Mouse (Mus musculus) stomach, postnatal 0 days (tissue): ENCODE data around the gene Trim25. TPM values are rescaled to one million over a fixed set of nuclear protein-coding genes. Genes with fewer than 3 reads are reported as not detected.

Experiments used
- ATAC-seq: fragments of 200-750 bp; cut with Nextera tagmentation; 2 replicates; pipeline ENCODE4 v1.8.0; 2017; ENCODE audit not compliant: low FRiP score, low TSS enrichment
- DNase-seq: peaks from one replicate; pipeline ENCODE4 v3.0.0-alpha.2; 2016; ENCODE audit warnings: low spot score
- H3K27ac ChIP-seq: fragments of 300-500 bp; sonication (generic); replicated peaks from 2 replicates; pipeline ENCODE4 v1.5.1; 2014; ENCODE audit warnings: mild to moderate bottlenecking, control low read depth
- H3K27me3 ChIP-seq: fragments of 300-500 bp; sonication (generic); 2 replicates; pipeline ENCODE4 v1.6.1; 2014; ENCODE audit warnings: low read length; ENCODE audit not compliant: control insufficient read depth, insufficient read depth
- H3K36me3 ChIP-seq: fragments of 300-500 bp; sonication (generic); 2 replicates; pipeline ENCODE4 v1.6.1; 2014; ENCODE audit warnings: low read length, mixed read lengths; ENCODE audit not compliant: control insufficient read depth, insufficient read depth
- H3K4me1 ChIP-seq: fragments of 300-500 bp; sonication (generic); replicated peaks from 2 replicates; pipeline ENCODE4 v1.6.1; 2014; ENCODE audit warnings: antibody characterized with exemption; ENCODE audit not compliant: control insufficient read depth, insufficient read depth
- H3K4me2 ChIP-seq: fragments of 300-500 bp; sonication (generic); replicated peaks from 2 replicates; pipeline ENCODE4 v1.6.1; 2014; ENCODE audit warnings: low read depth, mild to moderate bottlenecking, control low read depth, moderate library complexity
- H3K4me3 ChIP-seq: fragments of 300-500 bp; sonication (generic); 2 replicates; pipeline ENCODE4 v1.5.1; 2014; ENCODE audit warnings: low read depth, low read length, control low read depth
- H3K9ac ChIP-seq: fragments of 300-500 bp; sonication (generic); 2 replicates; pipeline ENCODE4 v1.6.1; 2014; ENCODE audit warnings: mild to moderate bottlenecking, low read length, control low read depth, mixed read lengths
- H3K9me3 ChIP-seq: fragments of 300-500 bp; sonication (generic); 2 replicates; pipeline ENCODE4 v1.6.1; 2016; ENCODE audit warnings: low read length; ENCODE audit not compliant: control insufficient read depth
- CTCF ChIP-seq: IDR thresholded peaks from 2 replicates; pipeline ENCODE4 v1.5.1; 2016; ENCODE audit warnings: antibody characterized with exemption, low read depth, mild to moderate bottlenecking, moderate library complexity
- EP300 ChIP-seq: optimal IDR thresholded peaks from 2 replicates; pipeline ENCODE3; 2016; ENCODE audit warnings: antibody characterized with exemption
- WGBS: fragments of 180-500 bp; shearing (Covaris S2); extraction: QIAGEN DNeasy Blood & Tissue Kit; methylation state at CpG from one replicate; pipeline ENCODE4 v1.1.7; 2014; 5-methylcytosine and 5-hydroxymethylcytosine counted together
- polyA plus RNA-seq: library from polyadenylated mRNA; unstranded; fragments of >200 nt; fragmentation: Nextera tagmentation; extraction: Ambion mirVana; gene quantifications from 2 replicates; pipeline ENCODE4 v1.2.1, GENCODE M21; 2015

Gene Trim25
- polyA plus RNA-seq, 1 experiment from 2014 or later = 29.5 TPM

DNA sequence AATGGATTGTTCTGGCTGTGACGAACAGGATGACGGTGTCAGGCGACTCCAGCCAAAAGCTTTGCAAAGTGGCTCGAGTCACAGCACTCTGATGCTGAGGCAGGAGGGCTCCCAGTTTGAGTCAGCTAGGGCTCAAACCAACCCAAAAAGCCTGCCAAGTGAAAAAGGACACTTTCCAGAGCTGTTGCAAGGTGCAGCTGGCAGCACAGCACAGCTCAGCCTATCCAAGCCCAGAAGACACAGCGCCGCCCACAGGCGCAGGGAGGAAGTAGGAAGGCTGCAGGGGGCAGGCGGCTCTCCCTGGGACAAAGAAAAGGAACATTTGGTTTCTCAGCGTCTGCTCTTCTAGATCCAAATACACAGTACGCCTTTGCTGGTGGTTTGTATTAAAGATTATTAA is 12.6 kb upstream of the Trim25 start:
- Histone ChIP-seq H3K4me3 (no peak overlapping the region), H3K9ac (no peak overlapping the region), H3K36me3 (peaks cover 11% of the 10 kb centered on the region; the same call in 1 of the 2 replicates), H3K27me3 (no peaks in the 10 kb centered on the region), H3K27ac (no peak overlapping the region), H3K4me2 (no peak overlapping the region), H3K9me3 (no peaks in the 10 kb centered on the region), H3K4me1 (no peaks in the 10 kb centered on the region)
- TF ChIP-seq CTCF (peak; percentile 23; the same call in 1 of the 2 replicates), EP300 (no peak)
- ATAC-seq (no peak), DNase-seq (no peak)
- 90% methylated on average over 10 of the region's 10 CpGs for WGBS

DNA sequence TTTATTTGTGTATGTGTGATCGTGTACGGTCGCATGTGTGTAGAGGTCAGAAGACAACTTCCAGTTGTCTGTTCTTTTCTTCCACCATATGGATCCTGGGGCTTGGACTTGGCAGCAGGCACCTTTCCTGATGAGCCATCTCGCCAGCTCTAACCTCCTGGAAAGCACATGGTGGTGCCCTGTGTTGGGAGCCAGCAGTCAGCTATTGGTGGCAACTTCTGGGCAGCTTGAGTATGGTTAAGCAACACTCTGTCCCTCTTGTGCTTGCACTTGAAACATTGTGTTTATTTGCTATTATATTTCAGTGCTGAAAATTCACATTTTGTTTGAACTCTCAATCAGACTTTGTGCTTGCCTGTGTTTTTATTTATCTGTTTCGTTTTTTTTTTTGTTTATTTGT is 10.2 kb upstream of the Trim25 start:
- 0 out of 2 replicates have a peak, but pooled peaks cover 9% of the 10 kb centered on the region for H3K36me3 ChIP-seq
- WGBS = 73% methylated on average over 5 of the region's 5 CpGs
- ATAC-seq (no peak), DNase-seq (no peak)
- no peaks in the 10 kb centered on the region for H3K4me1 ChIP-seq
- no peak for TF ChIP-seq CTCF
- TF ChIP-seq EP300 = no peak
- H3K4me3 ChIP-seq = no peak overlapping the region
- H3K27me3 ChIP-seq = no peaks in the 10 kb centered on the region
- no peaks in the 10 kb centered on the region for H3K9me3 ChIP-seq
- H3K9ac ChIP-seq = no peak overlapping the region
- H3K27ac ChIP-seq = no peak overlapping the region
- no peak overlapping the region for H3K4me2 ChIP-seq

DNA sequence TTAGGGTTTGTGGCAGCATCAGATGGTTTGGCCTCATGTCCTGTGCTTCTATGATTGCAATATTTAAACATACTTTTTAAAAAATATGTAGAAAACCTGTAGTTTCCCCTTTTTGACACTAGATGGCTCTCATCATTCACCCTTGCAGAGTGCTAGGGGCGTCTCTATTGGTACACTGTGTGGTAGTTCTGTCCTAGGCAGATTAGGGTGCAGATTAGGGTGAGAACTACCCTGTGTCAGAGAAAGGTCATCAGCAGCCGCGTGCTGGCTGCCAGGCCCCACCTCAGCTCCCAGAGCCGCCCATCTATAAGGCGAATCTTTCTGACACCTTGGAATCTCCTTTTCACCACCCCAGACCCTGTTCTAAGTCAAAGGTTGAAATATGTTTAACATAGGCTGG is 9.6 kb upstream of the Trim25 start:
- H3K27me3 ChIP-seq = no peaks in the 10 kb centered on the region
- no peak overlapping the region for H3K27ac ChIP-seq
- TF ChIP-seq CTCF (peak; percentile 74), EP300 (no peak)
- ATAC-seq = peak; percentile 80
- DNase-seq = no peak
- 63% methylated on average over 5 of the region's 5 CpGs for WGBS
- no peak overlapping the region for H3K4me2 ChIP-seq
- 0 out of 2 replicates have a peak, but pooled peaks cover 9% of the 10 kb centered on the region for H3K36me3 ChIP-seq
- H3K9ac ChIP-seq = no peak overlapping the region
- no peak overlapping the region for H3K4me3 ChIP-seq
- no peaks in the 10 kb centered on the region for H3K9me3 ChIP-seq
- no peaks in the 10 kb centered on the region for H3K4me1 ChIP-seq

DNA sequence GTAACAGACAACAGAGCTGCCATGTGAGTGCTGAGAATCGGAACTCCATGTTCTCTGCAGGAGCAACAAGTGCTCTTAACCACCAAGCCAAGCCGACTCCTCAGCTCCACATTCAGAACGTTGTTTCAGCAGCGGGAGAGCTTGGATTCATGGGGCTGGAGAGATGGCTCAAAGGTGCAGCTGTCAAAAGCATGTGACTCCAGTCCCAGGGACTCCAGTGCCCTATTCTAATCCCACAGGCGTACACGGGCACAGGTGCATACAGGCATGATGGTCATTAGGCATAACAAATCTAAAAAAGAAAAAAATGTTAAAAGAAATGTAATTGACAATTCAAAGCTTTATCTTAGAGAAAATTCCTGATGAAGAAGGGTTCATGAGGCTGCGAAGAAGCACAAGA is 6.0 kb upstream of the Trim25 start:
- no peak overlapping the region for H3K27ac ChIP-seq
- H3K9ac ChIP-seq = no peak overlapping the region
- WGBS = 53% methylated on average over 7 of the region's 7 CpGs
- H3K36me3 ChIP-seq = 0 out of 2 replicates have a peak, but pooled peaks cover 4% of the 10 kb centered on the region
- H3K9me3 ChIP-seq = no peaks in the 10 kb centered on the region
- H3K4me1 ChIP-seq = no peaks in the 10 kb centered on the region
- H3K27me3 ChIP-seq = no peaks in the 10 kb centered on the region
- H3K4me3 ChIP-seq = no peak overlapping the region
- TF ChIP-seq CTCF (no peak), EP300 (no peak)
- H3K4me2 ChIP-seq = no peak overlapping the region
- no peak for DNase-seq
- ATAC-seq = no peak

DNA sequence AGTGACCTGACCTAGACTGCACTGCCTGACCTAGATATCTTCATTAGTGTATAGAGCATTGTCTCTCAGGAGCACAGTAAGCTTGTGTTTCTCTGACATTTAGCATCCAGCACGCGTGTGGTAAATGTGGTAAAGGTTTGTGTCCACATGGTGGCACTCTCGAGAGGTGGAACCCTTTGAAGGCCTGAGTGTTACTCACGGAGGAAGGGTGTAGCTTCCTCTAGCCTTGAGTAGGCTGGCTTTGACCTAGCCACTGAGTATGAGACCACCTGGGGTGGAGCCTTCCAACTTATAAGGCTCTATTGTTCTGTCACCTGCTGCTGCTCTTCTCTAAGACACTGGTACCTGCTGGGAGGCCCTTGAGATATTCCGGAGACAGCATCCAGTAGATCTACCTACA is 5.6 kb upstream of the Trim25 start:
- Histone ChIP-seq H3K36me3 (0 out of 2 replicates have a peak, but pooled peaks cover 4% of the 10 kb centered on the region), H3K4me2 (no peak overlapping the region), H3K9ac (no peak overlapping the region), H3K9me3 (no peaks in the 10 kb centered on the region), H3K27ac (no peak overlapping the region), H3K4me1 (no peaks in the 10 kb centered on the region), H3K27me3 (no peaks in the 10 kb centered on the region), H3K4me3 (no peak overlapping the region)
- TF ChIP-seq EP300 (no peak), CTCF (peak; percentile 84)
- 21% methylated on average over 5 of the region's 5 CpGs for WGBS
- DNase-seq (peak; percentile 76), ATAC-seq (peak; percentile 47)

DNA sequence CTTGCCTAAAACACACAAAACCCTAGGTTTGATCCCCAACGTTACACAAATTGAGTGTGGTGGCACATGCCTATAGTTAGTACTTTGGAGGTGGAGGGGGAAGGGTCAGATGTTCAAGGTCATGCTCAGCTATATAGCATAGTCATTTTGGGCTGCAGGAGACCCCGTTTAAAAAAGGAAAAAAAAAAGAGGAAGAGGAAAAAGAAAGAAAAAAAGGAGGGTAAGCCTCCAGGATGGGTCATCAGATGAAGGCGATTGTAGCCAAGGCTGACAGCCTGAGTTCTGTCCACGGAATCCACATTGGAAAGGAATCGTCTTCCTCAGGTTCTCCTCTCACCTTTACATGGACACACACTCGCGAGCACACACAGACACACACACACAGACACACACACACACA is 4.7 kb upstream of the Trim25 start:
- ATAC-seq (no peak), DNase-seq (no peak)
- Histone ChIP-seq H3K27ac (no peak overlapping the region), H3K36me3 (0 out of 2 replicates have a peak, but pooled peaks cover 4% of the 10 kb centered on the region), H3K9ac (no peak overlapping the region), H3K9me3 (no peaks in the 10 kb centered on the region), H3K4me2 (no peak overlapping the region), H3K4me1 (no peaks in the 10 kb centered on the region), H3K4me3 (no peak overlapping the region), H3K27me3 (no peaks in the 10 kb centered on the region)
- TF ChIP-seq EP300 (no peak), CTCF (no peak)
- 81% methylated on average over 7 of the region's 7 CpGs for WGBS
